Mouse (Mus musculus): ENCODE measurements around the gene Slc51a. TPM values are rescaled to one million over a fixed set of nuclear protein-coding genes. Genes with fewer than 3 reads are reported as not detected.

Slc51a gene
- polyA plus RNA-seq, 1 experiment from 2014 or later: 0.25 TPM

DNA sequence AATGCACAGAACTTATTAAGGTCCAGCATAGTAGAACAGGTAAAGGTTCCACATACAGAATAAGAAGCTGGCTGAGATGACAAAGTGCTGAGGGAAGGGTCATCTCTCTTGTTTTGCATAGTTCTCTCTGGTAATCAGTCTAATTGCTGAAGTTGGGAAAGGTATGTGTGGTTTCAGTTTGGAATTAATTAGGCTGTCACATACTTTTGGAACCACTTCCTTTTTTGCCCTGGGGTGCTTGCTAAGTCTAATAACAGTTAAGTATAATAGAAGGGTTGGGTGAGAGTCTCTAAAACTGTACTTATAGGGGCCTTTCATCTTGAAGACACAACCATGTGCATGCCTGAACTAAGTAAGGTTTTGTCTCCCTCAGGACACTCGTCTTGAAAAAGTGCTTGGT, 51.0 kb downstream of the Slc51a start:
- Histone ChIP-seq H3K4me3 (no peak overlapping the region), H3K4me2 (no peak overlapping the region), H3K9ac (no peak overlapping the region), H3K36me3 (no peaks in the 10 kb centered on the region; the same call in 1 of the 2 replicates), H3K9me3 (no peaks in the 10 kb centered on the region), H3K27me3 (no peaks in the 10 kb centered on the region), H3K4me1 (peaks cover 11% of the 10 kb centered on the region), H3K27ac (no peak overlapping the region)
- no peak for ATAC-seq (ENCODE audit: insufficient number of reproducible peaks, insufficient read depth, low FRiP score, low TSS enrichment, low read depth)
- WGBS: 29% methylated on average over 1 of the region's 1 CpGs

DNA sequence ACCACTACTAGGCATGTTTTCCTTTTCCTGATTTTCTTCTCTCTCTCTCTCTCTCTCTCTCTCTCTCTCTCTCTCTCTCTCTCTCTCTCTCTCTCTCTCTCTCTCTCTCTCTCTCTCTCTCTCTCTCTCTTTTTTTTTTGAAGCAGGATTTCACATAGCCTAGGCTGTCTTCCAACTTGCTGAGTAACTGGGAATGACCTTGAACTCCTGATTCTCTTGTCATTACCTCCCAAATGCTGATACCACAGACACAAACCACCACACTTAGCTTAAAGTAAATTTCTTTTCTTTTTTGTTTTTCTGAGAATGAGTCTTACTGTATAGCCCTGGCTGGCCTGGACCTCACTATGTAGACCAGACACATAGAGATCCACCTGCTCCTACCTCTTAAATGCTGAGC, 53.0 kb downstream of the Slc51a start:
- Histone ChIP-seq H3K9me3 (no peaks in the 10 kb centered on the region), H3K4me3 (no peak overlapping the region), H3K4me2 (no peak overlapping the region), H3K27ac (no peak overlapping the region), H3K4me1 (peaks cover 20% of the 10 kb centered on the region), H3K9ac (no peak overlapping the region), H3K36me3 (no peaks in the 10 kb centered on the region), H3K27me3 (no peaks in the 10 kb centered on the region)
- ATAC-seq (ENCODE audit: insufficient number of reproducible peaks, insufficient read depth, low FRiP score, low TSS enrichment, low read depth): no peak

DNA sequence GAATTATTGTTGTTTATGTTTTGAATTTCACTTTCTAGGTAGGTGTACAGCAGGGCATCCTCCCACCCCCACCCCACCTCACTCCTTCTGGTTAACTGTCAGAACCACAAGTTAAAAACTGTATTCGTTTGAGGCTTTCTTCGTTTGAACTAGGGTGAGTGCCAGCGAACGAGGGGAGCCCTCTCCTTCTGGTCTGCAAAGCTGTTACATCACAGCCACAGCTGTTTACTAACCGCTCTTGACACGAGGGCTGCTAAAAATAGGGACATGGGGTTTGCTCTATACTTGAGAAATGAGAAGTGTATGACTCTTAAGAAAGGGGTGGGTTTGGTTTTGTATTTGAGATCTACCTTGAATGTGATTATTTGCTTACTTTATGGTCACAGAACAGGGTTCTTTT, 53.6 kb downstream of the Slc51a start:
- no peak overlapping the region for H3K4me3 ChIP-seq
- no peaks in the 10 kb centered on the region for H3K9me3 ChIP-seq
- no peak overlapping the region for H3K4me2 ChIP-seq
- H3K9ac ChIP-seq: no peak overlapping the region
- H3K27me3 ChIP-seq: no peaks in the 10 kb centered on the region
- ATAC-seq (ENCODE audit: insufficient number of reproducible peaks, insufficient read depth, low FRiP score, low TSS enrichment, low read depth): no peak
- WGBS: 58% methylated on average over 6 of the region's 6 CpGs
- H3K27ac ChIP-seq: no peak overlapping the region
- no peaks in the 10 kb centered on the region for H3K36me3 ChIP-seq
- H3K4me1 ChIP-seq: peaks cover 21% of the 10 kb centered on the region

DNA sequence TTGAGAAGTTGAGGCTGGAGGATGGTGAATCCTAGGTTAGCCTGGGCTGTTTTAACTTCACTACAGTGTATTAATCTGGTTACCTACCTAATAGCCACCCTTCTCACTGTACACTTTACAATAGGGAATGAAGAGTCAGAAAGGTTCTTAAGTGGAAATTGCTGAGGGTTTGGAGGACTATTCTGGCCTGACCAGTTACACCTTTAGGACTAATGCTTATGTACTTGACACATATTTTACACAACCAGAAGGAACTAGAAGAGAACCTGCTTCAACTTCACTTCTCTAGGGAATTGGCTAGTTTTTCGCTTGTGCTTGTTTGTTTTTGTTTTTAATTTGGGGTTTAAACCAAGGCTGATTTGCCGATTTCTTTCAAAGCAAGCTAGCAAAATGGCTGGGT, 54.5 kb downstream of the Slc51a start:
- no peaks in the 10 kb centered on the region for H3K27me3 ChIP-seq
- WGBS: 65% methylated on average over 2 of the region's 2 CpGs
- no peaks in the 10 kb centered on the region for H3K36me3 ChIP-seq
- 0 out of 2 replicates have a peak overlapping the region, but pooled peaks have one; percentile 40 for H3K9ac ChIP-seq
- no peak overlapping the region for H3K4me2 ChIP-seq
- no peak overlapping the region for H3K27ac ChIP-seq
- peaks cover 19% of the 10 kb centered on the region for H3K4me1 ChIP-seq
- no peak for ATAC-seq (ENCODE audit: insufficient number of reproducible peaks, insufficient read depth, low FRiP score, low TSS enrichment, low read depth)
- H3K4me3 ChIP-seq: no peak overlapping the region
- no peaks in the 10 kb centered on the region for H3K9me3 ChIP-seq

DNA sequence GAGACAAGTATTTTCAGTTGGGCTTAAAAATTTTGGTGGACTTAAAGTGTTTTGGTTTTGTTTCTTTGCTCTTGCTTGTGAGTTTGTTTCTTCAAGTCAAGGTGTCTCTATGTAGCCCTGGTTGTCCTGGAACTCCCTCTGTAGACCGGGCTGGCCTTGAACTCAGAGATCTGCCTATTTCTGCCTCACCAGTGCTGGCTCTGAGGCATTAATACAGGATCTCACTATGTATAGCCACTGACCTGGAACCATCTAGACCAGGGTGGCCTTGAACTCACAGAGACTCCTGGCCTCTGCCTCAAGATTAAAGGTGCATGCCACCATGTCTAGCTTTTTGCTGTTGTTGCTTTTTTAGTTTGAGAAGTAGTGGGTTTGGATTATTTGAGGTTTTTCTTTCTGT, 55.8 kb downstream of the Slc51a start:
- no peak for ATAC-seq (ENCODE audit: insufficient number of reproducible peaks, insufficient read depth, low FRiP score, low TSS enrichment, low read depth)
- H3K4me3 ChIP-seq: peak overlapping the region; percentile 79
- H3K36me3 ChIP-seq: no peaks in the 10 kb centered on the region
- H3K4me2 ChIP-seq: peak overlapping the region; percentile 87
- H3K9me3 ChIP-seq: no peaks in the 10 kb centered on the region
- no peak overlapping the region for H3K27ac ChIP-seq
- H3K9ac ChIP-seq: no peak overlapping the region
- H3K4me1 ChIP-seq: peaks cover 17% of the 10 kb centered on the region
- 86% methylated on average over 1 of the region's 1 CpGs for WGBS
- H3K27me3 ChIP-seq: no peaks in the 10 kb centered on the region

DNA sequence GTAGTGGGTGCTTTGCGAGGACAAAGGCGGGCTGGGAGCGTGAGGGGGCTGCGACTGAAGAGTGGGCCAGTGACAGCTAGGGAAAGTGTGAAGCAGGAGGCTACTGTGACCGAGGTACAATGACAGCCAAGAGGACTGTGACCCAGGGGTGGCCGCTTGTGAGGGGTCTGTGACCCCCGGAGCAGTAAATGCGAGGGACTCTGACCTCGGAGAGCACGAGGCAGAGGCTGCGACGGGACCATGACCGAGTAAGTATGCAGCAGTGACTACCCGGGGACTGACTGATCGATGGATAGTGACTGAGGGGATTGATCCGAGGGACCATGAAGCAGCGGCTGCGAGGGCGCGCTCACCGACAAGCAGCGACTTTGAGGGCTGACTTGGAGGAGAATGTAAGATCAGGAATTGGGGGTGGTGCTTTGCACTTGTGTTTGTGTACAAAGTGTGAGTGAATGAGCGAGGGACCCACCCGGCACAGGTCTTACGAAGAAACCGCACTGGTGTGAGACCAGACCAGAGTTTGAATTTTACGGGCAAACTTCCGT, 56.6 kb downstream of the Slc51a start:
- peak overlapping the region; percentile 87 for H3K4me2 ChIP-seq

DNA sequence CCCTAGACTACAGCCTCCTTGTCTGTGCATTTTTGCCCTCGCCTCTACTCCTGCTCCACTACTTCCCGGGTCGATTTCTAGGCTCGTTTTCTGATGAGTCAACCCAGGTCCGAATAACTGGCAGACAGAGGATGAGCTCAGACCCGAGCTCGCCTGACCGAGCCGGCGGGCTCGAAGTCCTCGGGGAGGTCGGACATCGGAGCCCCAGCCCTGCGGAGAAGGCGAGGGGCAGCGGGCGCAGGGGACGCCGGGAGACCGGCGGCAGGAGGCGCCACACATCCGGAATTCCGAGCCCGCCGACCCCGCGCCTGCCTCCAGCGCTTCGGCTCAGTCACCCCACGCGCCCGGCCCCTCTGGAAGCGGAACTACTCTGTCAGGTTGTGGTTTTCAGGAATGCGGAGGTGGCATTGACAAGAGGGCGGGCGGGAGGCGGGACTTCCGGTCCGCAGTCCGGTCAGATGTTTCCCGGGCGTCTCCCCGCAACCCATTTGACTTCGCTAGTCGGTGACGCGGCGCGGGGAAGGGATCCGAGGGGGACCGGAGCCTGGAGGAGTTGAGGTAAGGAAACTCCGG, 57.1 kb downstream of the Slc51a start, which contains the start of gene Pcyt1a:
Pcyt1a (plus strand) TSS at position 448 of the 573 bp plus-strand sequence.
- Histone ChIP-seq H3K27ac (peak within 1 kb of the TSS; percentile 85), H3K27me3 (no peaks in the 10 kb centered on the region), H3K9ac (peak within 1 kb of the TSS; percentile 84), H3K4me3 (peak within 1 kb of the TSS; percentile 79), H3K4me1 (peaks cover 17% of the 10 kb centered on the region), H3K9me3 (no peaks in the 10 kb centered on the region), H3K4me2 (peak within 1 kb of the TSS; percentile 87), H3K36me3 (no peaks in the 10 kb centered on the region)
- ATAC-seq (ENCODE audit: insufficient number of reproducible peaks, insufficient read depth, low FRiP score, low TSS enrichment, low read depth): peak; percentile 98
- under 1% methylated on average over 54 of the region's 54 CpGs for WGBS

More for the DNA sequence above, 56.6 kb downstream of the Slc51a start:
- Histone ChIP-seq H3K27me3 (no peaks in the 10 kb centered on the region), H3K4me1 (peaks cover 17% of the 10 kb centered on the region), H3K9ac (peak overlapping the region; percentile 84), H3K36me3 (no peaks in the 10 kb centered on the region), H3K4me3 (peak overlapping the region; percentile 79), H3K27ac (peak overlapping the region; percentile 85; the same call in 1 of the 2 replicates), H3K9me3 (no peaks in the 10 kb centered on the region)
- 2% methylated on average over 27 of the region's 28 CpGs for WGBS
- peak; percentile 65 for ATAC-seq (ENCODE audit: insufficient number of reproducible peaks, insufficient read depth, low FRiP score, low TSS enrichment, low read depth)

DNA sequence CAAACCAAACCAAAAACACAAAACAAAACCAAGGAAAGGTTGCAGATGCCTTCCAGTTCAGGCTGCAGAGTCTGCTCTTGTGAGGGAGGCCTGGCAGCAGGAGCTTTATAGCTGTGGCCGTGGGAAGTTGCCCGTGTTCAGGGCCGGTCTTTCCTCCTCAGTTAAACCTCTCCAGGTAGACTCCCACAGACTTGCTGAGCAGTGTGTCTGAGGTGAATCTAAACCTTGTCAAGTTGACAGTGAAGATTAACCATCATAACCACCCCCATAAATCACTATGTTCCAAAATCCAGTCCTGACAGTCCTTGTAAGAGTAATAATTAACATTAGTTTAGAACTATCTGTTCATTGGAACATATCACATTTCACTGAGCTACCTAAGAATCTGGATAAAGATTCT, 60.2 kb downstream of the Slc51a start:
- Histone ChIP-seq H3K27me3 (no peaks in the 10 kb centered on the region), H3K9me3 (no peaks in the 10 kb centered on the region), H3K36me3 (no peaks in the 10 kb centered on the region), H3K4me2 (no peak overlapping the region), H3K27ac (no peak overlapping the region), H3K9ac (no peak overlapping the region), H3K4me1 (peaks cover 15% of the 10 kb centered on the region), H3K4me3 (no peak overlapping the region)
- no peak for ATAC-seq (ENCODE audit: insufficient number of reproducible peaks, insufficient read depth, low FRiP score, low TSS enrichment, low read depth)
- 82% methylated on average over 3 of the region's 3 CpGs for WGBS

Other genes starting within 250 kb of the Slc51a start
- 7.3 and 11.0 TPM in 2 replicates for gene Fbxo45, start 240.7 kb downstream of the Slc51a start, polyA plus RNA-seq (2015; fragmentation: Nextera tagmentation; extraction: Ambion mirVana)
- 21.3 and 23.4 TPM in 2 replicates for gene Wdr53, start 240.7 kb downstream of the Slc51a start, polyA plus RNA-seq (2015; fragmentation: Nextera tagmentation; extraction: Ambion mirVana)
- gene Smco1, start 216.4 kb downstream of the Slc51a start, polyA plus RNA-seq (2015; fragmentation: Nextera tagmentation; extraction: Ambion mirVana): 0.18 TPM in 1 of 2 replicates, not detected in the other
- gene Rnf168, start 210.4 kb downstream of the Slc51a start, polyA plus RNA-seq (2015; fragmentation: Nextera tagmentation; extraction: Ambion mirVana): 40.3 and 41.6 TPM in 2 replicates
- gene Ubxn7, start 155.6 kb downstream of the Slc51a start, polyA plus RNA-seq (2015; fragmentation: Nextera tagmentation; extraction: Ambion mirVana): 32.3 and 34.5 TPM in 2 replicates
- not detected in 2 replicates for gene Tm4sf19, start 87.4 kb downstream of the Slc51a start, polyA plus RNA-seq (2015; fragmentation: Nextera tagmentation; extraction: Ambion mirVana)
- 26.6 and 27.5 TPM in 2 replicates for gene Tctex1d2, start 68.2 kb downstream of the Slc51a start, polyA plus RNA-seq (2015; fragmentation: Nextera tagmentation; extraction: Ambion mirVana)
- 34.2 TPM in 2 replicates for gene Pcyt1a, start 57.0 kb downstream of the Slc51a start, polyA plus RNA-seq (2015; fragmentation: Nextera tagmentation; extraction: Ambion mirVana)
- not detected in 2 replicates for gene Zdhhc19, start 8.4 kb upstream of the Slc51a start, polyA plus RNA-seq (2015; fragmentation: Nextera tagmentation; extraction: Ambion mirVana)
- 20.8 and 21.4 TPM in 2 replicates for gene Tfrc, start 121.0 kb upstream of the Slc51a start, polyA plus RNA-seq (2015; fragmentation: Nextera tagmentation; extraction: Ambion mirVana)
- gene Tnk2, start 156.0 kb upstream of the Slc51a start, polyA plus RNA-seq (2015; fragmentation: Nextera tagmentation; extraction: Ambion mirVana): 12.7 and 13.3 TPM in 2 replicates
- 0.38 and 0.62 TPM in 2 replicates for gene Muc4, start 248.0 kb upstream of the Slc51a start, polyA plus RNA-seq (2015; fragmentation: Nextera tagmentation; extraction: Ambion mirVana)